Mouse (Mus musculus): ENCODE results near the gene Cacna2d1. TPM values are rescaled to one million over a fixed set of nuclear protein-coding genes. Genes with fewer than 3 reads are reported as not detected.

The Cacna2d1 gene
- polyA plus RNA-seq (2014; fragmentation: Illumina TruSeq; extraction: RNeasy Lipid Tissue Mini Kit (QIAGEN cat#74804); ENCODE audit: insufficient read depth, low read depth, low replicate concordance) = 8.8 TPM

DNA sequence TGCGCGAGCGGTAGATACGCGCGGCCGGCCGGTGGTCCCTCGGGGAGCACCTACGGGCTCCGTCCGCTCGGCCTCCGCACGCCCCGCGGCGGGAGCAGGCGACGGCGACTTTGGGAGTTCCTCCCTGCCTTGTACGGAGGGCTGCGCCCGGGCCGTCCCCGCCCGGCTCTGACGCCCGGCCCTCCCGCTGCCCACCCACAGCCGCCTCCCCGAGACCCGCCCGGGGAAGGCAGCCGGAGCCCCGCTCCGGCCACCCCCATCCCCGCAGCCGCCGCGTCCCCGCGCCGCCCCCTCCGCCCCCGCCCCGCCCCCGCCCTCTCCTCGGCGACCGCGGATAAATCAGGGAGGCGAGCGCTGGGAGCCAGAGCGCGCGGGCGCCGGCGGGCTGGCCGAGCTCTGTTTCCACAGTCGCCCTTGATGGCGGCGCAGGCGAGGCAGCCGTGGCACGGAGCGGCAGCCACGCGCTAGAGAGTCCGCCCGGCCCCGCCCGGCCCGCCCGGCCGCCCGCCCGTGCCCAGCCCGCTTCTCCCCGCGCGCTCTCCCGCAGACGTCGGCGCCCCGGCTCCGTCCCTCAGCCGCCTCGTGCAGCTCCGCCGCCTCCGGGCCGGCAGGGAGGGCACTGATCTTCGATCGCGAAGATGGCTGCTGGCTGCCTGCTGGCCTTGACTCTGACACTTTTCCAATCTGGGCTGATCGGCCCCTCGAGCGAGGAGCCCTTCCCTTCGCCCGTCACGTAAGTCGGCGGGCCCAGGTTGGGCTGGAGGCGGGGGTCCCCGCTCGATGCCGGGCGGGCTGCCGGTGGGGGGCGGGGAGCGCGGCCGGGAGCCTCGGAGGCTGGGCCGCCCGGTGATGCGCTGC is at the start of gene Cacna2d1:
Gene Cacna2d1, plus strand, starts transcription at position 316 of the 858 bp plus-strand sequence.

Other genes starting within 250 kb of the Cacna2d1 start
- 0.66 TPM for gene Speer4c, start 220.4 kb upstream of the Cacna2d1 start, polyA plus RNA-seq (2014; fragmentation: Illumina TruSeq; extraction: RNeasy Lipid Tissue Mini Kit (QIAGEN cat#74804); ENCODE audit: insufficient read depth, low read depth, low replicate concordance)

Measured in lung, adult 10 weeks (tissue).